ENCODE assay signal across 9 mouse cellular contexts in the genomic region with DNA sequence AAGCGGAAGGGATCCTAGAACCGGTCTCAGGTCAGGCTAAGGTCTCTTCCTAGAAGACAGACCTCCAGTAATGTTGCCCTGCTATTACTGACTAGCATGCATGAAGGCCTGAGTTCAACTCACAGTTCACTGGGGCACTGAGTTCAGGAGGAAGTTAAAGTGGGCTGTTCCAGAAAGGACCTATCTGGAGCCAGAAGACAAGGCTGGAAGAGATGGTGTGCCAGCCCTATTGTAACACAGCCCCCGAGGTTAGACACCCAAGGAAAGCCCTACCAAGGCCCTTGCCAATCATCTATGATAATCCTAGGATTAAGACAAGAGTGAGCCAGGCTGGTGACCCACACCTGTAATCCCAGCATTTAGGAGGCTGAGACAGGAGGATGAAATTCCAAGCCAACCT. TPM values are rescaled to one million over a fixed set of nuclear protein-coding genes. Genes with fewer than 3 reads are reported as not detected.
DNase-seq lines count a peak whose midpoint lies in the region; ATAC-seq and TF ChIP-seq lines count a peak whose summit lies in the region.
"Had no signal": no experiment of that assay in that cellular context is flagged by ENCODE, and none has a peak within 500 bp of the region (broad histone marks: within the 10 kb centered on the region; RNA-seq: fewer than 3 reads in every experiment).

No protein-coding gene starts in this region.

- H3K9ac ChIP-seq in embryonic facial prominence, embryonic 12.5 days: no peak overlapping the region; the same call in 1 of the 2 replicates
- H3K9ac ChIP-seq in hindbrain, embryonic 15.5 days: no peak overlapping the region
- no peak overlapping the region for H3K9ac ChIP-seq in midbrain, postnatal 0 days (replicated peaks; ENCODE audit: low read length, poor library complexity, severe bottlenecking)

- H3K4me1 ChIP-seq in embryonic facial prominence, embryonic 12.5 days: no peaks in the 10 kb centered on the region
- peaks cover 8% of the 10 kb centered on the region for H3K4me1 ChIP-seq in hindbrain, embryonic 15.5 days (replicated peaks)
- no peaks in the 10 kb centered on the region for H3K4me1 ChIP-seq in midbrain, postnatal 0 days (ENCODE audit: insufficient read depth, low read length)

- no peaks in the 10 kb centered on the region for H3K36me3 ChIP-seq in embryonic facial prominence, embryonic 12.5 days
- no peaks in the 10 kb centered on the region for H3K36me3 ChIP-seq in hindbrain, embryonic 15.5 days
- H3K36me3 ChIP-seq in midbrain, postnatal 0 days (ENCODE audit: insufficient read depth, low read length): no peaks in the 10 kb centered on the region

- no peak for DNase-seq in layer of hippocampus, adult 2 months (ENCODE audit: low spot score in 2 of 2)
- no peak for DNase-seq in layer of hippocampus, postnatal 25 days (ENCODE audit: extremely low spot score in 1 of 2, low spot score in 1 of 2)
- DNase-seq in midbrain, postnatal 0 days (ENCODE audit: low spot score): no peak
- DNase-seq in urinary bladder, adult 18-20 months (ENCODE audit: low spot score in 2 of 2): no peak
- no peak for DNase-seq in gastrocnemius, adult 18-20 months (ENCODE audit: low spot score)
- no peak for DNase-seq in right cerebral cortex, postnatal 36 days (ENCODE audit: low spot score in 2 of 2)
- DNase-seq: cerebellum, adult 9-10 months had no signal

- TF ChIP-seq CTCF in layer of hippocampus, adult 2 months (conservative IDR thresholded peaks at IDR 0.05): no peak
- TF ChIP-seq CTCF in midbrain, postnatal 0 days (IDR thresholded peaks at IDR 0.05): no peak

- peak overlapping the region; percentile 59; the same call in 1 of the 2 replicates for H3K4me3 ChIP-seq in layer of hippocampus, adult 2 months
- H3K4me3 ChIP-seq in embryonic facial prominence, embryonic 12.5 days: peak overlapping the region; percentile 53
- H3K4me3 ChIP-seq in hindbrain, embryonic 15.5 days: peak overlapping the region; percentile 50
- H3K4me3 ChIP-seq in midbrain, postnatal 0 days (ENCODE audit: low read depth, low read length): no peak overlapping the region

- WGBS in embryonic facial prominence, embryonic 12.5 days: 45% methylated on average over 3 of the region's 3 CpGs
- 62% methylated on average over 3 of the region's 3 CpGs for WGBS in hindbrain, embryonic 15.5 days
- WGBS in midbrain, postnatal 0 days: 47% methylated on average over 3 of the region's 3 CpGs

- H3K4me2 ChIP-seq in embryonic facial prominence, embryonic 12.5 days (replicated peaks): peak overlapping the region; percentile 97
- peak overlapping the region; percentile 96; the same call in 1 of the 2 replicates for H3K4me2 ChIP-seq in hindbrain, embryonic 15.5 days
- H3K4me2 ChIP-seq in midbrain, postnatal 0 days (ENCODE audit: low read depth, low read length, poor library complexity, severe bottlenecking): peak overlapping the region; percentile 96; the same call in 1 of the 2 replicates

- H3K27me3 ChIP-seq in embryonic facial prominence, embryonic 12.5 days: peaks cover 28% of the 10 kb centered on the region
- H3K27me3 ChIP-seq in hindbrain, embryonic 15.5 days: peaks cover 35% of the 10 kb centered on the region
- peaks cover 14% of the 10 kb centered on the region for H3K27me3 ChIP-seq in midbrain, postnatal 0 days (ENCODE audit: insufficient read depth, low read length)

- no peaks in the 10 kb centered on the region for H3K9me3 ChIP-seq in embryonic facial prominence, embryonic 12.5 days
- no peaks in the 10 kb centered on the region for H3K9me3 ChIP-seq in hindbrain, embryonic 15.5 days
- H3K9me3 ChIP-seq in midbrain, postnatal 0 days (ENCODE audit: low read length): no peaks in the 10 kb centered on the region

- peak overlapping the region; percentile 78 for H3K27ac ChIP-seq in layer of hippocampus, adult 2 months
- no peak overlapping the region for H3K27ac ChIP-seq in embryonic facial prominence, embryonic 12.5 days
- no peak overlapping the region for H3K27ac ChIP-seq in hindbrain, embryonic 15.5 days (replicated peaks)
- no peak overlapping the region for H3K27ac ChIP-seq in midbrain, postnatal 0 days (ENCODE audit: low read depth, low read length)

- no peak for ATAC-seq in embryonic facial prominence, embryonic 12.5 days (ENCODE audit: insufficient number of reproducible peaks, insufficient read depth, low FRiP score, low TSS enrichment)
- ATAC-seq in hindbrain, embryonic 15.5 days (ENCODE audit: low FRiP score, low read depth): no peak
- ATAC-seq in midbrain, postnatal 0 days (ENCODE audit: low FRiP score): no peak

RNA-seq across cellular contexts. Expression of a gene that starts 0.8 kb away (rescaled TPM):
- 1 to 10 TPM; 2.2 to 2.4 TPM for total RNA-seq in layer of hippocampus, adult 2 months (2021)
- total RNA-seq in layer of hippocampus, postnatal 25 days (2021): 1 to 10 TPM; 2.0 to 2.3 TPM
- 1.2 and 1.4 TPM in 2 replicates for polyA plus RNA-seq in embryonic facial prominence, embryonic 12.5 days (2016; fragmentation: Nextera tagmentation; extraction: Ambion mirVana)
- polyA plus RNA-seq in hindbrain, embryonic 15.5 days (2015; fragmentation: Nextera tagmentation; extraction: Ambion mirVana): 0.77 and 2.0 TPM in 2 replicates
- total RNA-seq in midbrain, postnatal 0 days (2014; rRNA removed): 1.7 and 1.8 TPM in 2 replicates
- 2.2 and 2.4 TPM in 2 replicates for polyA plus RNA-seq in midbrain, postnatal 0 days (2015; fragmentation: Nextera tagmentation; extraction: Ambion mirVana)
- under 1 TPM; 0.71 to 0.93 TPM for total RNA-seq in gastrocnemius, adult 18-20 months (2021)

RNA-seq across cellular contexts. Expression of a gene that starts 6.6 kb away (rescaled TPM):
- 10 to 100 TPM; 40.7 to 42.9 TPM for total RNA-seq in layer of hippocampus, adult 2 months (2021)
- total RNA-seq in layer of hippocampus, postnatal 25 days (2021): 10 to 100 TPM; 43.7 to 50.2 TPM
- 100 and 104 TPM in 2 replicates for polyA plus RNA-seq in embryonic facial prominence, embryonic 12.5 days (2016; fragmentation: Nextera tagmentation; extraction: Ambion mirVana)
- 95.9 and 99.5 TPM in 2 replicates for polyA plus RNA-seq in hindbrain, embryonic 15.5 days (2015; fragmentation: Nextera tagmentation; extraction: Ambion mirVana)
- total RNA-seq in midbrain, postnatal 0 days (2014; rRNA removed): 121 and 127 TPM in 2 replicates
- 122 and 140 TPM in 2 replicates for polyA plus RNA-seq in midbrain, postnatal 0 days (2015; fragmentation: Nextera tagmentation; extraction: Ambion mirVana)
- total RNA-seq in gastrocnemius, adult 18-20 months (2021): 10 to 100 TPM; 38.1 to 38.4 TPM

RNA-seq across cellular contexts. Expression of a gene that starts 16.7 kb away (rescaled TPM):
- under 1 TPM in 1 of 2 experiments, not detected in 1; 0.36 TPM for total RNA-seq in layer of hippocampus, adult 2 months (2021)
- total RNA-seq in layer of hippocampus, postnatal 25 days (2021): under 1 TPM in 1 of 2 experiments, not detected in 1; 0.37 TPM
- polyA plus RNA-seq in embryonic facial prominence, embryonic 12.5 days (2016; fragmentation: Nextera tagmentation; extraction: Ambion mirVana): 1.9 and 2.6 TPM in 2 replicates
- 0.67 and 0.75 TPM in 2 replicates for polyA plus RNA-seq in hindbrain, embryonic 15.5 days (2015; fragmentation: Nextera tagmentation; extraction: Ambion mirVana)
- 0.52 TPM in 1 of 2 replicates, not detected in the other for total RNA-seq in midbrain, postnatal 0 days (2014; rRNA removed)
- polyA plus RNA-seq in midbrain, postnatal 0 days (2015; fragmentation: Nextera tagmentation; extraction: Ambion mirVana): 1.2 and 2.0 TPM in 2 replicates
- 1 to 10 TPM in 1 of 2 experiments, under 1 TPM in 1; 0.66 to 1.1 TPM for total RNA-seq in gastrocnemius, adult 18-20 months (2021)

RNA-seq across cellular contexts. Expression of a gene that starts 17.7 kb away (rescaled TPM):
- 1 to 10 TPM; 1.2 to 2.4 TPM for total RNA-seq in layer of hippocampus, adult 2 months (2021)
- total RNA-seq in layer of hippocampus, postnatal 25 days (2021): 1 to 10 TPM; 1.2 to 1.9 TPM
- 0.37 and 0.60 TPM in 2 replicates for polyA plus RNA-seq in embryonic facial prominence, embryonic 12.5 days (2016; fragmentation: Nextera tagmentation; extraction: Ambion mirVana)
- polyA plus RNA-seq in hindbrain, embryonic 15.5 days (2015; fragmentation: Nextera tagmentation; extraction: Ambion mirVana): 2.9 and 3.2 TPM in 2 replicates
- 3.2 and 4.3 TPM in 2 replicates for total RNA-seq in midbrain, postnatal 0 days (2014; rRNA removed)
- polyA plus RNA-seq in midbrain, postnatal 0 days (2015; fragmentation: Nextera tagmentation; extraction: Ambion mirVana): 2.9 and 3.7 TPM in 2 replicates
- under 1 TPM; 0.14 to 0.47 TPM for total RNA-seq in gastrocnemius, adult 18-20 months (2021)

RNA-seq across cellular contexts. Expression of a gene that starts 50.2 kb away (rescaled TPM):
- total RNA-seq in layer of hippocampus, adult 2 months (2021): 10 to 100 TPM; 18.3 to 21.7 TPM
- 10 to 100 TPM; 17.6 to 19.2 TPM for total RNA-seq in layer of hippocampus, postnatal 25 days (2021)
- polyA plus RNA-seq in embryonic facial prominence, embryonic 12.5 days (2016; fragmentation: Nextera tagmentation; extraction: Ambion mirVana): 94.0 and 104 TPM in 2 replicates
- 73.8 and 84.5 TPM in 2 replicates for polyA plus RNA-seq in hindbrain, embryonic 15.5 days (2015; fragmentation: Nextera tagmentation; extraction: Ambion mirVana)
- total RNA-seq in midbrain, postnatal 0 days (2014; rRNA removed): 46.6 and 47.7 TPM in 2 replicates
- 148 and 153 TPM in 2 replicates for polyA plus RNA-seq in midbrain, postnatal 0 days (2015; fragmentation: Nextera tagmentation; extraction: Ambion mirVana)
- 10 to 100 TPM in 1 of 2 experiments, 1 to 10 TPM in 1; 8.2 to 14.7 TPM for total RNA-seq in gastrocnemius, adult 18-20 months (2021)
